Mouse (Mus musculus): ENCODE results near the gene Olfr646. TPM values are rescaled to one million over a fixed set of nuclear protein-coding genes. Genes with fewer than 3 reads are reported as not detected.

Olfr646 gene
- not detected in 2 replicates for total RNA-seq (2014; fragmentation: Nextera tagmentation)
- 0.06 and 0.33 TPM in 2 replicates for total RNA-seq (2017)
- polyA plus RNA-seq (2012) = not detected in 2 replicates

- no peaks in the 10 kb centered on the region for H3K4me1 ChIP-seq (ENCODE audit: insufficient read depth, low read depth, low read length)
- no peak within 1 kb of the TSS for H3K4me3 ChIP-seq (ENCODE audit: low read depth, low read length)
- DNase-seq (ENCODE audit: low spot score) (no peak), ATAC-seq (ENCODE audit: extremely low read depth, insufficient number of reproducible peaks, low FRiP score, poor library complexity, severe bottlenecking) (no peak)
- no peaks in the 10 kb centered on the region for H3K36me3 ChIP-seq (replicated peaks)
- no peaks in the 10 kb centered on the region for H3K9me3 ChIP-seq (replicated peaks)
- TF ChIP-seq GATA1 (IDR thresholded peaks at IDR 0.05; ENCODE audit: borderline replicate concordance, low read length) (no peak), POLR2AphosphoS5 (IDR thresholded peaks at IDR 0.05; ENCODE audit: insufficient replicate concordance, low read depth, low read length) (no peak), TAL1 (conservative IDR thresholded peaks at IDR 0.05; ENCODE audit: low read depth, low read length) (no peak), CTCF (IDR thresholded peaks at IDR 0.05; ENCODE audit: low read depth, low read length) (no peak), GATA2 (IDR thresholded peaks at IDR 0.05; ENCODE audit: borderline replicate concordance, low read depth, low read length) (no peak)
- no peaks in the 10 kb centered on the region for H3K27me3 ChIP-seq (ENCODE audit: insufficient read depth, low read length)
Measured at GRCm38 (mm10) chr7:104104757-104104972, at the start of gene Olfr646. Gene Olfr646, plus strand, starts transcription at chr7:104104873.

- ATAC-seq (ENCODE audit: extremely low read depth, insufficient number of reproducible peaks, low FRiP score, poor library complexity, severe bottlenecking) (no peak), DNase-seq (ENCODE audit: low spot score) (no peak)
- no peak overlapping the region for H3K4me3 ChIP-seq (ENCODE audit: low read depth, low read length)
- H3K27me3 ChIP-seq (ENCODE audit: insufficient read depth, low read length) = no peaks in the 10 kb centered on the region
- H3K9me3 ChIP-seq (replicated peaks) = no peaks in the 10 kb centered on the region
- H3K36me3 ChIP-seq (replicated peaks) = no peaks in the 10 kb centered on the region
- H3K4me1 ChIP-seq (ENCODE audit: insufficient read depth, low read depth, low read length) = no peaks in the 10 kb centered on the region
- TF ChIP-seq GATA2 (IDR thresholded peaks at IDR 0.05; ENCODE audit: borderline replicate concordance, low read depth, low read length) (no peak), GATA1 (IDR thresholded peaks at IDR 0.05; ENCODE audit: borderline replicate concordance, low read length) (no peak), POLR2AphosphoS5 (IDR thresholded peaks at IDR 0.05; ENCODE audit: insufficient replicate concordance, low read depth, low read length) (no peak)
Measured at GRCm38 (mm10) chr7:104059215-104059614, 45.5 kb upstream of the Olfr646 start.

GRCm38 (mm10) chr7:104061345-104061744, 43.3 kb upstream of the Olfr646 start, which contains the start of gene 4930516K23Rik:
Gene 4930516K23Rik, minus strand, starts transcription at chr7:104061445.
- H3K27me3 ChIP-seq (ENCODE audit: insufficient read depth, low read length) = no peaks in the 10 kb centered on the region
- DNase-seq (ENCODE audit: low spot score) (no peak), ATAC-seq (ENCODE audit: extremely low read depth, insufficient number of reproducible peaks, low FRiP score, poor library complexity, severe bottlenecking) (no peak)
- TF ChIP-seq TAL1 (conservative IDR thresholded peaks at IDR 0.05; ENCODE audit: low read depth, low read length) = no peak
- TF ChIP-seq GATA2 (IDR thresholded peaks at IDR 0.05; ENCODE audit: borderline replicate concordance, low read depth, low read length) = no peak
- no peak for TF ChIP-seq GATA1 (IDR thresholded peaks at IDR 0.05; ENCODE audit: borderline replicate concordance, low read length)
- TF ChIP-seq CTCF (IDR thresholded peaks at IDR 0.05; ENCODE audit: low read depth, low read length) = no peak
- TF ChIP-seq POLR2AphosphoS5 (IDR thresholded peaks at IDR 0.05; ENCODE audit: insufficient replicate concordance, low read depth, low read length) = no peak
- no peaks in the 10 kb centered on the region for H3K4me1 ChIP-seq (ENCODE audit: insufficient read depth, low read depth, low read length)
- no peak within 1 kb of the TSS for H3K4me3 ChIP-seq (ENCODE audit: low read depth, low read length)
- no peaks in the 10 kb centered on the region for H3K36me3 ChIP-seq (replicated peaks)
- H3K9me3 ChIP-seq (replicated peaks) = no peaks in the 10 kb centered on the region

GRCm38 (mm10) chr7:104071769-104072168, 32.9 kb upstream of the Olfr646 start, which contains the start of gene Olfr644:
Gene Olfr644, minus strand, starts transcription at chr7:104071869.
- TF ChIP-seq GATA1 (IDR thresholded peaks at IDR 0.05; ENCODE audit: borderline replicate concordance, low read length) = no peak
- no peak for TF ChIP-seq CTCF (IDR thresholded peaks at IDR 0.05; ENCODE audit: low read depth, low read length)
- Histone ChIP-seq H3K9me3 (replicated peaks) (no peaks in the 10 kb centered on the region), H3K27me3 (ENCODE audit: insufficient read depth, low read length) (no peaks in the 10 kb centered on the region), H3K4me3 (ENCODE audit: low read depth, low read length) (no peak within 1 kb of the TSS), H3K4me1 (ENCODE audit: insufficient read depth, low read depth, low read length) (no peaks in the 10 kb centered on the region), H3K36me3 (replicated peaks) (no peaks in the 10 kb centered on the region)
- DNase-seq (ENCODE audit: low spot score) (no peak), ATAC-seq (ENCODE audit: extremely low read depth, insufficient number of reproducible peaks, low FRiP score, poor library complexity, severe bottlenecking) (no peak)

GRCm38 (mm10) chr7:104085365-104085764, 19.3 kb upstream of the Olfr646 start, which contains the start of gene Olfr645:
Gene Olfr645, minus strand, starts transcription at chr7:104085465.
- H3K4me3 ChIP-seq (ENCODE audit: low read depth, low read length) = no peak within 1 kb of the TSS
- no peaks in the 10 kb centered on the region for H3K4me1 ChIP-seq (ENCODE audit: insufficient read depth, low read depth, low read length)
- ATAC-seq (ENCODE audit: extremely low read depth, insufficient number of reproducible peaks, low FRiP score, poor library complexity, severe bottlenecking) (no peak), DNase-seq (ENCODE audit: low spot score) (no peak)
- H3K9me3 ChIP-seq (replicated peaks) = no peaks in the 10 kb centered on the region
- H3K27me3 ChIP-seq (ENCODE audit: insufficient read depth, low read length) = no peaks in the 10 kb centered on the region
- TF ChIP-seq TAL1 (conservative IDR thresholded peaks at IDR 0.05; ENCODE audit: low read depth, low read length) (no peak), POLR2AphosphoS5 (IDR thresholded peaks at IDR 0.05; ENCODE audit: insufficient replicate concordance, low read depth, low read length) (no peak), GATA1 (IDR thresholded peaks at IDR 0.05; ENCODE audit: borderline replicate concordance, low read length) (no peak), CTCF (IDR thresholded peaks at IDR 0.05; ENCODE audit: low read depth, low read length) (no peak), GATA2 (IDR thresholded peaks at IDR 0.05; ENCODE audit: borderline replicate concordance, low read depth, low read length) (no peak)
- H3K36me3 ChIP-seq (replicated peaks) = no peaks in the 10 kb centered on the region

GRCm38 (mm10) chr7:104103913-104104756, 538 bp upstream of the Olfr646 start:
- Histone ChIP-seq H3K9me3 (replicated peaks) (no peaks in the 10 kb centered on the region), H3K4me1 (ENCODE audit: insufficient read depth, low read depth, low read length) (no peaks in the 10 kb centered on the region), H3K36me3 (replicated peaks) (no peaks in the 10 kb centered on the region), H3K27me3 (ENCODE audit: insufficient read depth, low read length) (no peaks in the 10 kb centered on the region), H3K4me3 (ENCODE audit: low read depth, low read length) (no peak overlapping the region)
- TF ChIP-seq GATA1 (IDR thresholded peaks at IDR 0.05; ENCODE audit: borderline replicate concordance, low read length) (no peak), TAL1 (conservative IDR thresholded peaks at IDR 0.05; ENCODE audit: low read depth, low read length) (no peak), POLR2AphosphoS5 (IDR thresholded peaks at IDR 0.05; ENCODE audit: insufficient replicate concordance, low read depth, low read length) (no peak), GATA2 (IDR thresholded peaks at IDR 0.05; ENCODE audit: borderline replicate concordance, low read depth, low read length) (no peak), CTCF (IDR thresholded peaks at IDR 0.05; ENCODE audit: low read depth, low read length) (no peak)
- ATAC-seq (ENCODE audit: extremely low read depth, insufficient number of reproducible peaks, low FRiP score, poor library complexity, severe bottlenecking) (no peak), DNase-seq (ENCODE audit: low spot score) (no peak)

Measured in G1E (cell line).